Mouse (Mus musculus) gastrocnemius, postnatal 25 days (tissue): Measurements from ENCODE around the gene Wnt10a. TPM values are rescaled to one million over a fixed set of nuclear protein-coding genes. Genes with fewer than 3 reads are reported as not detected.
A peak's percentile ranks its signal among the peaks of the same experiment; 100 is the strongest.

ENCODE experiments used
- DNase-seq: peaks from one replicate; pipeline ENCODE4 v3.0.0; 2022
- total RNA-seq, 2 experiments: library from RNA; stranded (reverse); gene quantifications; 1 replicate in 1 of 2; 2 replicates in 1 of 2; pipeline ENCODE4 v1.2.3; 2021

The Wnt10a gene
- total RNA-seq, 2 experiments from 2014 or later, result not detected

DNA sequence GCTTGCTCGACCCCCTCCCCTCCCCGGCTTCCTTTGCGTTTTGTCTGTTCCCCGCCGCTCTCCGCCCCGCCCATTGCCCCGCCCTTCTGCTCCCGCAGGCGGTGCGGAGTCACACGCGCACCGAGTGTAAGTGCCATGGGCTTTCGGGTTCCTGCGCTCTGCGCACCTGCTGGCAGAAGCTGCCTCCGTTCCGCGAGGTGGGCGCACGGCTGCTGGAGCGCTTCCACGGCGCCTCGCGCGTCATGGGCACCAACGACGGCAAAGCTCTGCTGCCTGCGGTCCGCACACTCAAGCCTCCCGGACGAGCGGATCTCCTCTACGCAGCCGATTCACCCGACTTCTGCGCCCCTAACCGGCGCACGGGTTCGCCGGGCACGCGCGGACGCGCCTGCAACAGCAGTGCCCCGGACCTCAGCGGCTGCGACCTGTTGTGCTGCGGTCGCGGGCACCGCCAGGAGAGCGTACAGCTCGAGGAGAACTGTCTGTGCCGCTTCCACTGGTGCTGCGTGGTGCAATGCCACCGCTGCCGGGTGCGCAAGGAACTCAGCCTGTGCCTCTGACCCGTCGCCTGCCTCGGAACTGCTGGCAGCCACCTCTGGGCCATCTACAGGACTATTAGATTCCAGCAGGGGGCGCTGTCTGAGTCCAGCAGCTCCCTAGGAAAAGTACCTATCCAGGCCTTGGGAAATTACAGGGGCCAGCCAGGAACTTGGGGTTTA is 7.1 kb upstream of the Wnt10a start:
- DNase-seq, result no peak

DNA sequence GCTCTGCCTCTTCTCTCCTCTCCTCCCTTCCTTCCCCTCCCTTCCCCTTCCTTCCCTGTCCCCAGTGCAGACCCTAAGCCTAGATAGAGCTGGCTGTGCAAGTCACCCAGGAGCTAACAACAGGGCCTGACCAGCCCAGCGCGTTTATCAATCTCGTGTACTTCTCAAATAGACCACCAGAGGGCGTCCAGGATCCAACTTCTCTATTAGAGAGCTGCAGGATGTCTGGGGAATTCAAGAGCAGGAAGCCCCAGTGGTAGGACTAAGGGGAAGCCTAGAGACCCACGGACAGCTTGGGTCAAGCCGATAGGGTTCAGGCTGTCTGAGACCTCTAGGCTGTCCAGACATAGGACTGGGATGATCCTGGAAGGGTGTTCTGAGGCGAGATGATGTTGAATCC is 3.5 kb upstream of the Wnt10a start:
- DNase-seq, result no peak

DNA sequence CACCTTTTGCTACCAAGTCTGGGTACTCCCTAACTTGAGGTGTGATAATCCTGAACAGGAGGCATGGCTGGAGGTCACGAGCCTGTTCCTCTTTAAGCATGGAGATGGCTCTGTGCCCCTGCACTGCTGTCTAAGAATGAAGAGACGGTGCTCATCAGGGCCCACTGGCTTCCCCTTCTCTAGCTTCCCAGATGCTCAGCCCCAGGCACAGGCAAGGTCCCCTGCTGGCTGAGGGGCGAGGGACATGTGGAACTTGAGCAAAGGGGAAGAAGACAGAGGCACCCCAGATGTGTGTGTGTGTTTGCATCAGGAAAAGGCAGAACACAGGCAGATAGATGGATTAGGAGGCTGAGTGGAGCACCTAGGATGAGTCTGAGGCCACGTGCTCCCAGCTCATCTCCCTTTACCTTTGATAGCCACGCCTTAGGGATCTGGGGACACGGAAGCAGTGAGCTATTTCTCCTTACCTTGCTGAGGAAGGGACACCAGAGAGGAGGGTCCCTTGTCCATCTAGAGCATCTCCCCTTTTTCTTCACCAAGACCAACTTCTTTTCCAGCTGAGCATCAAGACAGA is 2.6 kb upstream of the Wnt10a start:
- no peak for DNase-seq

DNA sequence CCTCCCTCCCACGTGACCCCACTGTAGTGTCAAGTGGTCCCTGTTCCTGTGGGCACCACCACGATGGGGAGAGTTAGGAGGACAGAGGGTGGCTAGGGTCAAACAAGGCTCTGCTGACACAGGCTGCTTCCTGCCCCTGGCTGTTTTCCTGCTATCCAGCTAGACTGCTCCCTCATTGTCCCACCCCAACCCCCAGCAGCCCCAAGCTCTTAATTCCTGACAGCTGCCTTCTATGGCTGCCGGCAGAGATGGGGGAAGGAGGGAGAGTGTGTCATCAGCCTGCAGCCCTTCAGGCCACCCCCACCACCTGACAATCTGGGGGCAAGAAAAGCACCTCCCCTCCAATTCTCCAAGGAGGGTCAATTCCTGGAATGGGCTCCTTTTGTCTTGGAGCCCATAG is 1.2 kb upstream of the Wnt10a start:
- no peak for DNase-seq

DNA sequence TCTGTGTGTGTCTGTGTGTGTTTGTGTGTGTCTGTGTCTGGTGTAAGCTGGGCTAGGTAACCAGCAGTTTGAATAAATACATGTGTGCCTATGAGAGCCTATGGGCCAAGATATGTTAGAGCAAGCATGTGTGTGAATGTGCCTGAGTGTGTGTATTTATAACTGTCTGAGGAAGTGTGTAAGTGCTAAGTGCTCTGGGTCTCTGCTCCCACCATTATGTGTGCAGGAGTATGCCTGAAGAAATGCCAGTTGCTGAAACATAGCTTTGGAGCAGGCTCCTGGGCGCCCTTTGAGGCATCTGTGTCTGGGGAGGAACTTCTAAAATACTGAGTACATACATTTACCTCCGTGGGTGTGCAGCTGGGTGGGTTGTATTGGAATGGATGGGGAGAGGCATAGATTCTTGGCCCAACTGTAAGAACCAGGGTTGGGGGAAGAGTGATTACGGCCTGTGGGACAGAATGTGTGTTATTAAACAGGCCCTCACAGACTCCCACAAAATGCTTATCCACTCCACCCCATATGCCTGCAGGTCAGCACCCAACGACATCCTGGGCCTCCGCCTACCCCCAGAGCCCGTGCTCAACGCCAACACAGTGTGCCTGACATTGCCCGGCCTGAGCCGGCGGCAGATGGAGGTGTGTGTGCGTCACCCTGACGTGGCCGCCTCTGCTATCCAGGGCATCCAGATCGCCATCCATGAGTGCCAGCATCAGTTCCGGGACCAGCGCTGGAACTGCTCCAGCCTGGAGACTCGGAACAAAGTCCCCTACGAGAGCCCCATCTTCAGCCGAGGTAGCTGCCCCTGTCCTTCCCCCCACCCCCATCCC is 1.7 kb downstream of the Wnt10a start:
- DNase-seq, result no peak

DNA sequence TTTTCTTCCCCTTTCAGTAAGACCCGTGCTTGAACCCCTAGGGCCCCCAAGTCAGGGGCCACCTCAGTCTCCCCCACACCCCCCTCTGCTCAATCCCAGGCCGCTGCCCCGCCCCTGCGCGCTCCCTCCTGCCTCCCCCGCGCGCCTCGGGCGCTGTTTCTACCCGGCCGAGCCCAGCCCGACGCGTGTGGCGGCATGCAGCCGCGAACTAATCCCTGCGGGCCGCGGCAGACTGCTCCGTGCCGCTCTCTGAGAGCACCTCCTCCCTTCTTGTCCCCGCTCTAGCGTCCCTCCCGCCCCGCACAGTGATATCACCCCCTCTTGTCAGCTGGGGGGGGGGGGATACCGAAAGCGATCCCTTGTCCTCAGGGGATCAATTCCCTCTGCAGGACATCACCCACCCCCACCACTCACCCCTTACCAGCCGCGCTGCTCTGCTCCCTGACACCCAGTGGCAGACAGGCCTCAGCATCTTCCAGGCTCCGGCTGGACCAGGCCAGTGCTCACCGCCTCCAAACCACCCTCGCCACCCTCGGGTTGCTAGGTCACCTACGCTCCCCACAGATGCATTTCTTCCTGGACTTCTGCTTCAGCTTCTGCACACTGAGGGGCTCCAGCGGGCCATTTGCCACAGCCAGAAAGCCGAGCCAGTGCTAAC is 3.3 kb downstream of the Wnt10a start:
- no peak for DNase-seq

DNA sequence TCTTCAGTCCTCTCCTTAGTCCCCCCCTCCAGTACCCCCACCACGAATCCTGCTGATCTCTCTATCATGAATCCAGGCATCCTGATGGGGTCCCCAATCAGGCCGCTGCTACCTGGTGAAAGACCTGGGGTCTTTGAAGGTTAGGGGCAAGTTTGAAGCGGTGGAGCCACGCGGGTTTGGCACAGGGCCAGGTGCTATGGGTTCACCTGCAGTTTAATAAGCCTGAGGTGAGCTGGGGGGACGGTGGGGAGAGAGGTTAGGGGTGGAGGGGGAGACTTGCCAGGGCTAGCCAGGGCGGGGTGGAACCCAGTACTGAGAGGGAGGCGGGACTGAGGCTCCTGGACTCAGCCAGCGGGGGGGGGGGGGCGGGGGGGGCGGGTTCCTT is 3.8 kb downstream of the Wnt10a start:
- no peak for DNase-seq

DNA sequence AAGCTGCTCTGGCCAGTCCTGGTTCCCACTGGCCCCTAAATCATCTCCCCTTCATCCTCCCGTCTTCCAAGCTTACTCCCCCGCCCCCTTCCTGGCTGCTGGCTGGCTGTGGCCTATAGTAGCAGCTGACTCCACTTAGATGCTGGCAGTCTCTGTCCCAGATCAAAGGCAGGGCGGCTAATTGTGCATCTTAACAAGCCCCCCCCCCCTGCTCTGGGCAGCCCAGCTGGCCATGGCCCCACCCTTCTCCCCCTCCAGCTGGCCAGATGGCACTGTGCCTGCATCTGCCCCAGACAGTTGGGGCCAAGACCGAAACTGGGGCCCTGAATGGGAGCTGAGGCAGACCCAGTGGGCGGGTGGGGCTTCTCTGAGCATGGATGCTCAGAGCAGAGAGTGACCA is 6.1 kb downstream of the Wnt10a start:
- DNase-seq, result no peak

DNA sequence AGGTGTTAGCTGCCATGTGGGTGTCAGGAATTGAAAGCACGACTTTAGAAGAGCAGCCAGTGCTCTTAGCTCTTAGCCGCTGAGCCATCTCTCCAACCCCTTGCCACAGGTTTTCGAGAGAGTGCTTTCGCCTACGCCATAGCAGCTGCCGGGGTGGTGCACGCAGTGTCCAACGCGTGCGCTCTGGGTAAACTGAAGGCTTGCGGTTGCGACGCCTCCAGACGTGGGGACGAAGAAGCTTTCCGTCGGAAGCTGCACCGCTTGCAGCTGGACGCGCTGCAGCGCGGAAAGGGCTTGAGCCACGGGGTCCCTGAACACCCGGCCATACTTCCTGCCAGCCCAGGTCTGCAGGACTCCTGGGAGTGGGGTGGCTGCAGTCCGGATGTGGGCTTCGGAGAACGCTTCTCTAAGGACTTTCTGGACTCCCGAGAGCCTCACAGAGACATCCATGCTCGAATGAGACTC is 9.1 kb downstream of the Wnt10a start:
- no peak for DNase-seq

DNA sequence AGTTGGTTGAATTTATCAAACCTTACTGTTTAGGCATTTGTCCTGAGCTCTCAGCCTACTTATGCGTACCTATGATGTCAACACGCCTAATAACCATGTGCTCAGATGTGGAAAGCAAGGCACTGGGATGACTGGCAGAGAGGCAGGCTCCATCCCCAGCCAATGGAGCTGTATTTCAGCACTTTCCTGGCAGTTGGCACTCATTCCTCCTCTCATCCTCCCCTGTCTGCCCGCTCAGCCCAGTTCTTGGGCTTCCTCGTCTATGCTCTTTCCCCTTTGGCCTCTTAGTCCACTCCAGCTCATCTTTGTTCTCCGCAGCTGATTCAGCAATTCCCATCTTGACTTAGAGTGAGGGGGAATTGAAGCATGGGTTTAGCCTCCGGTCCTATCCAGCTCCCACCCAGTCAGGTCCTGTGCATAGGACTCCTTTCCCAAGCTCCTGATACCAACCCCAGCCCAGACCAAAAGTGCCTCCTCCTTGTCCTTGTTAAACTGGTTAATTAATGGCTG is 10.4 kb downstream of the Wnt10a start:
- DNase-seq, result no peak

DNA sequence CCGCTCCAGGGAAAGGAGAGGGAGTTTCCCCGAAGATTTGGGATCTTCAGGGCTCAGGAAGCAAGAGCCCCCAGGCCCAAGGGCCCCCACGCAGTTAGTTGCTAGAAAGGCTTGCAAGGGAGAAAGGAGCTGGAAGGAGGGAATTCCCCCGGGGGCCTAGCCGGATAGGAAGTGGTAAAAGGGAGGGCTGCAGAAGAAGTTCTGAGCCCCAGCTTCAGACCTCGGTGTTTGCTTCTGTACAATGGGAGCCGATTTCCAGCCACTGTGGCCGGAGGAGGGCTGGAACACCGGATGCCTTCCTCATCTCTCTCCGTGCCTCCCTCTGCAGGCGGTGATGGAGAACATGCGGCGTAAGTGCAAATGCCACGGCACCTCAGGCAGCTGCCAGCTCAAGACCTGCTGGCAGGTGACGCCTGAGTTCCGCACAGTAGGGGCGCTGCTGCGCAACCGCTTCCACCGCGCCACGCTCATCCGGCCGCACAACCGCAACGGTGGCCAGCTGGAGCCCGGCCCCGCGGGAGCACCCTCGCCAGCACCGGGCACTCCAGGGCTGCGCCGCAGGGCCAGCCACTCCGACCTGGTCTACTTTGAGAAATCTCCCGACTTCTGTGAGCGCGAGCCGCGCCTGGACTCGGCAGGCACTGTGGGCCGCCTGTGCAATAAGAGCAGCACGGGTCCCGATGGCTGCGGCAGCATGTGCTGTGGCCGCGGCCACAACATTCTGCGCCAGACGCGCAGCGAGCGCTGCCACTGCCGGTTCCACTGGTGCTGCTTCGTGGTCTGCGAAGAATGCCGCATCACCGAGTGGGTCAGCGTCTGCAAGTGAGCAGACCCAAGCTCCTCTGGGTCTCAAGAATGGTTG is 11.7 kb downstream of the Wnt10a start:
- DNase-seq, result peak; percentile 84

DNA sequence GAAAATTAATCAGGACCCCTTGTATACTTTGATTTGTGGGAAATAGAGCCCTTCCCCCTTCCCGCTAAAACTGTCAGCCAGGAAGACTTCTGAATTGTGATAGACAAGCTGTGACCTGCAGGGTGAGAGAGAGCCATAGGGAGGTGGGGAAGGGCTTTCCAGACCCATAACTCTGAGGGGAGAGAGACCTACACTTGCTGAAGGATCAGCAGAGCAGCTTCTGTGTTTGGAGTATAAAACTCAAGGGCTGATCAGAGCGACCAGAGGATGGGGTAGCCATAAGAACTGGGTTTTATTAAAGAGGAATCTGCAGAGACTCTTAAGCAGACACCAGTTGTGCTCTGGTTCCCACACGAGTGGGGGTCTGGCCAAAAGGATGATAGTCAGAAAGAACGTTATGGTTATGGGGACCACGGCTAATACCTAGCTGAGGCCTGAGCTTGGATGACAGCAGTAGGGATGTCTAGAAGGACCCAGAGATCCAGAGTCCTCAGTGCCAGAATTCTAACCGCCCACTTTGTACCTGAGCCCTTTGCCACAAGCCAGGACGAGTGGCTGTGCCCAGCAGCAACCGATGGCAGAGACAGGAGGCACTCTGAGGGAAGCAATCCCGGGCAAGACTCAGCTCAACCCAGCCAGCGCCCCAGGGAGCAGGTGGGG is 13.0 kb downstream of the Wnt10a start:
- DNase-seq, result no peak

DNA sequence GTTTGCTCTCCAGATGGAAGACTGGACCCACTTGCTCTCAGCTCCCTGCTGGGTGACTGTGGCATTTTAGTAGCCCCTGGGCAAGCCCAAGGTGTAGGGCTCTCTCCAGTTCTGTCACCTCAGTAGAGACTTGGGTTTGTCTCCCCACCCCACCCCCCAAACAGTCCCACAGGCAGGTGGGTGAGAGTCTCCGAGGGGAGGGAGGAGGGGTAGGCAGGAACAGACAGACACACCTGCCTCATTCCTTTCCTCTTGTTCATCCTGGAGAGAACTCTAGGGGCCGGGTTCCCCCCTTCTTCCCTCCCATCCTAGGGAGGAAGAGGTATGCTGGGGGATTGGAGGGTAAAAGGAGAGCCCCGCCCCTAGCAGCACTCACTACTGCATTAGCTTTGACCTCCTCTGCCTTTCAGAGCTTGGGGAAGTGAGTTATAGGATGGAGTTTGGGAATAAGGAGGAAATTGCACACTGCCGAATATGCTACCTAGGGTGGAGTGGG is 14.1 kb downstream of the Wnt10a start:
- no peak for DNase-seq

DNA sequence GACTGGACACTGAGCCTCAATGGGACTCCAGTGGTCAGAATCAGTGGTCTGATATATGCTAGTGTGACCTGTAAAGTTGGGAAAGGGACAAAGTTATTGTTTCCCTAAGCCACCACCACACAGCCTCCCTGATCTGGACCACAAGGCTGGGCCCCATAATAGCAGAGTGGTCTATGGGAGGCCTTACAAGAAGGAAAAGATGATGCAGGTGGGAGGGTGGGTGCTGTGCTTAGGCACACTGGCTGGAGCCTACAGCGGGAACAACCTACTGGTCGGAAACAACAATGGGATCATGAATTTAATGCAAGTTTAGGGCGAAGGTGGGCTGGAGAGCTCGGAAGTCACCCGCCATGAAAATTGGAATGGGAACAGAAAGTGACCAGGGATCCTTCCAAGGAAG is 14.5 kb downstream of the Wnt10a start:
- DNase-seq, result no peak

DNA sequence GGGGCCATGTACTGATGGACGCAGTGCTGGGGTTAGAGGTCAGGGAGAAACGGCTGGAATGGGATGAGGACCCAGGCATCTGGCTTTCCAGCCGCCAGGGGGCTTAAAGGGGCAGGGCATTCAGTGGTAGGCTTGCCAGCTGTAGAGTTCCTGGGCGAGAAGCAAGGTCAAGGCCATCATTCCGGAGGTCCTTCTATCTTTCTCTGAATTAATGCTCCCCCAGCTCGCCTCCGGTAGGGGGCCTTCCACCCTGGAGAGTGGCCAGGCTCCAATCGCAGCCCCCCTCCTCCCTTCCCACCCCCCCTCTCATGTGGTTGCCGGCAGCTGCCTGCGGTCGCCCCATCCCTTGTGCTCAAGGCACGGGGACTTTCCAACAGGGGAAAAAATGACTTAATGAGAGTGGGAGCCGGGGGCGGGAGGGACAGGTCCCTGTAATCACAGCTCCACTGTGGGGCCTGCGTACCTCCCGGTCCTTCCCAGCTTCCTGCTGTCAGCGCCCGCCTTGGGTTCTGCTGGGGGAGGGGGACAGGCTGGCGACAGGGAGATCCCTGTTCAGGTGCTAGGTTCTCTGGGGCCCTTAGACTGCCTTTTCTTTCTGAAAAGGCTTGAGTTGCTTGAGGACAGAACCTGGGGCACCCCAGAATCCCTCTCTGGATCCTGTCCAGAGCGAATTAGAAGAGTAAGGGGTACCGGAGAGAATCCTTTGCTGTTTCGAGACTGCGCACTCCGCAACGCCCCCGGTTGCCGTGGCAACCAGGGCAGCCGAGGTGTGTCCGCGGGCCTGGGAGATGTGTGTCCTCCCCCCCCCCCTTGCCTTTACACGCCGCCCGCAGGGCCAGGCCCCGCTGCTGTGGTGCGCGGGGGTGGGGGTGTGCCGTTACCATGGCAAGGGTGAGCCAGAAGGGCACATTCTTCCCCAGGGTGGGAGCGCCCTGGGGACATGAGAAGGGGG is 15.3 kb downstream of the Wnt10a start:
- no peak for DNase-seq

DNA sequence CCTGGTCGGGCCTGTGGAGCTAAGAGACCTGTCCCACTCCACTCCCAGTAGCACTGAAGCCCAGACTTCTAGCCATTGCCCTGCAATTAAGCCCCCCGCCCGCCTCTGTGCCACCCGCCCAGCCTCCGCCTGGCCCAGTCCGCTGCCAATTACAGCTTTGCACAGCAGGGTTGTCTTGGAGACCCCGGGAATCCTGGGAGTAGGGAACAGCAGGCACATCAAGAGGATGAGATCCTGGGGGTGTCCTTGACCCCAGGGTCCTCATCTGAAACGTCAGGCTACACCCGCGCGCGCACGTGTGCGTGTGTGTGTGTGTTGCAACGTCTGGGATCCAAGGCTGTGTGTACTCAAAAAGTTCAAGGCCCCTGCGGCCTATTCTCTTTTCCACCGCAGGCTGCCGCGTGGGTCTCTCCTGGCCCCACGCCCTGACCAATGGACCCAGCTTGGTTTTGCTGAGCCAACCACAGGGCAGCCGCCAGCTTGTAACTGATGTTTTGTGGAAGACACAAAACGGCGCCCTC is 16.3 kb downstream of the Wnt10a start:
- no peak for DNase-seq

DNA sequence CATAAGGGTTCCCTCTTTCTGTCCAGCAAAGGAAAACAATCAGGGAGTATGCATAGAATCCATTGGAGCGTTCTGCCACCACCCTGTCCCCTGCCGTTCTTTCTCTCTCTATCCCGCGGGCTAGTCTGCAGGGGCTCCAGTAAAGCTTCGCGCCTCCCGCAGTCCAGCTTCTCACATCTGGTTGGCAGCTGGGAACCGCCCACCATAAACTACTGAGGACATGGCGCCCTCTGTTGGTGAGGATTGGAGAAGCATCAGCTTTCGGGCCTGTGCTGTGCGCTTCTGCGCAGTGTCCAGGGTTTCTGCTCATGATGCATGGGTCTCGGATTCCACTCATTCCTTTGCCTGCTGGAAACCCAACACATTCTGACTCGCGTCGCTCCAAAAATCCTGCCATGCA is 16.8 kb downstream of the Wnt10a start:
- peak; percentile 81 for DNase-seq

DNA sequence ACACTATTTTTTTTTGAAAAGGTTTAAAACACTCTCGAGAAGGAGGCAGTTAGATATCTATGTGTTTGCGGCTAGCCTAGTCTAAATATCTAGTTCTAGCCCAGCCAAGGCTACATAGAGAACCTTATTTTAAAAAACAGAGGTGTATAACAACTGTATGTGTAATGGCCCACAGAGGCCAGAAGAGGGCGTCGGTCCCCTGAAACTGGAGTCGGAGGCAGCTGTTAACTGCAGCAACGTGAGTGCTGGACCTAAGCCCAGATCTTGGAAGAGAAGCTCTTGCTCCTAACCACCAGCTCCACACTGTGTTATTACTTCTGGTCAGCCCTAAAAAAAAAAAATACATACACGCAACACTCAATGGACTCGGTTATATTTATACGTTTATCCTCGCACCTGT is 17.7 kb downstream of the Wnt10a start:
- no peak for DNase-seq

DNA sequence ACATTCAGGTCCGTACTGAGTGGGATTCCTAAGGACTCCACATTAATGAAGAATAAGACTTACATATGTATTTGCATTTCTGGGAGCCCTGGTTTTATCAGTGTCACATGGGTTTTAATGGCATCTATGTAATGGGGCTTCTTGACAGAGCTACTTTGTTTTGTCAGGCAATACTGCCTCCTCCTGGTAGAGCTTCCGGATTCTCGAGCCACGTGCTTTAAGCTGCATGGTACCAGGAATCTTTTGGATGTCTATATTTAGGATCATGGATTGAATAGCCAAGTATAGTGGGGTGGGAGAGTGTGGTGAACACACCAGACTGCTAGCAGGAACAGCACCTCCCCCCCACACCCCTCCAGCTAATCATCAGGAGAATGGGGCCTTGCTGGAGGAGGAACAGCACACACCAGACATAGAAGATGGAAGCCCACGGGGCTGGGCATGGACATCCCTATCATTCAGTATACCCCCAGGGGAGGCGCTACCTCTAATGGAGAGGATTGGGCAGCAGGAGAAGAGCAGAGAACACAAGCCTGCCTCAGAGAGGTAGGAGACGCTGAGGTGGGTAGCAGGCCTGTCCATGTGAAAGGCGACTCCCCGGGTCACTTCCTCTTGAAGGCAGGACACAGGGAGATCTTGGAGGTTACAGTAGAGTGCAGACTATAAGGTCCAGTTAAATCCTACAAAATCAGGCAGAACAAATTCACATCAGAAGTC is 23.8 kb downstream of the Wnt10a start:
- no peak for DNase-seq
